Mouse (Mus musculus) lung, embryonic 14.5 days (tissue): ENCODE results near the gene Tmem161b. TPM values are rescaled to one million over a fixed set of nuclear protein-coding genes. Genes with fewer than 3 reads are reported as not detected.
"Not testable (repeated sequence)": the region's sequence is repeated elsewhere in the genome, so short reads cannot be mapped to it uniquely, and the experiment has no call there.

ENCODE experiments used
- ATAC-seq: fragments of 200-750 bp; cut with Nextera tagmentation; 2 replicates; pipeline ENCODE4 v1.8.0; 2017; ENCODE audit warnings: mild to moderate bottlenecking, moderate TSS enrichment, moderate library complexity; ENCODE audit not compliant: insufficient read depth
- DNase-seq: peaks from one replicate; pipeline ENCODE4 v3.0.0-alpha.2; 2015
- H3K27ac ChIP-seq: fragments of 300-500 bp; sonication (generic); 2 replicates; pipeline ENCODE4 v1.5.1; 2014; ENCODE audit warnings: low read depth, mild to moderate bottlenecking, moderate library complexity
- H3K27me3 ChIP-seq: fragments of 300-500 bp; sonication (generic); 2 replicates; pipeline ENCODE4 v1.6.1; 2014; ENCODE audit warnings: low read length, control low read depth; ENCODE audit not compliant: insufficient read depth
- H3K36me3 ChIP-seq: fragments of 300-500 bp; sonication (generic); 2 replicates; pipeline ENCODE4 v1.6.1; 2014; ENCODE audit warnings: control low read depth; ENCODE audit not compliant: insufficient read depth
- H3K4me1 ChIP-seq: fragments of 300-500 bp; sonication (generic); 2 replicates; pipeline ENCODE4 v1.6.1; 2014; ENCODE audit warnings: antibody characterized with exemption, control low read depth; ENCODE audit not compliant: insufficient read depth
- H3K4me2 ChIP-seq: fragments of 300-500 bp; sonication (generic); 2 replicates; pipeline ENCODE4 v1.6.1; 2014; ENCODE audit warnings: mild to moderate bottlenecking
- H3K4me3 ChIP-seq: fragments of 300-500 bp; sonication (generic); 2 replicates; pipeline ENCODE4 v1.5.1; 2014; ENCODE audit warnings: low read depth, low read length
- H3K9ac ChIP-seq: fragments of 300-500 bp; sonication (generic); 2 replicates; pipeline ENCODE4 v1.6.1; 2014
- H3K9me3 ChIP-seq: fragments of 300-500 bp; sonication (generic); 2 replicates; pipeline ENCODE4 v1.6.1; 2016; ENCODE audit warnings: low read depth, low read length, control low read depth
- CTCF ChIP-seq: IDR thresholded peaks from 2 replicates; pipeline ENCODE4 v1.5.1; 2016; ENCODE audit warnings: antibody characterized with exemption, low read depth
- WGBS: fragments of 180-500 bp; shearing (Covaris S2); extraction: QIAGEN DNeasy Blood & Tissue Kit; methylation state at CpG from one replicate; pipeline ENCODE4 v1.1.7; 2014; 5-methylcytosine and 5-hydroxymethylcytosine counted together
- polyA plus RNA-seq: library from polyadenylated mRNA; unstranded; fragments of >200 nt; fragmentation: Nextera tagmentation; extraction: Ambion mirVana; gene quantifications from 2 replicates; pipeline ENCODE4 v1.2.1, GENCODE M21; 2014

Gene Tmem161b
- 14.1 and 15.5 TPM in 2 replicates for polyA plus RNA-seq

DNA sequence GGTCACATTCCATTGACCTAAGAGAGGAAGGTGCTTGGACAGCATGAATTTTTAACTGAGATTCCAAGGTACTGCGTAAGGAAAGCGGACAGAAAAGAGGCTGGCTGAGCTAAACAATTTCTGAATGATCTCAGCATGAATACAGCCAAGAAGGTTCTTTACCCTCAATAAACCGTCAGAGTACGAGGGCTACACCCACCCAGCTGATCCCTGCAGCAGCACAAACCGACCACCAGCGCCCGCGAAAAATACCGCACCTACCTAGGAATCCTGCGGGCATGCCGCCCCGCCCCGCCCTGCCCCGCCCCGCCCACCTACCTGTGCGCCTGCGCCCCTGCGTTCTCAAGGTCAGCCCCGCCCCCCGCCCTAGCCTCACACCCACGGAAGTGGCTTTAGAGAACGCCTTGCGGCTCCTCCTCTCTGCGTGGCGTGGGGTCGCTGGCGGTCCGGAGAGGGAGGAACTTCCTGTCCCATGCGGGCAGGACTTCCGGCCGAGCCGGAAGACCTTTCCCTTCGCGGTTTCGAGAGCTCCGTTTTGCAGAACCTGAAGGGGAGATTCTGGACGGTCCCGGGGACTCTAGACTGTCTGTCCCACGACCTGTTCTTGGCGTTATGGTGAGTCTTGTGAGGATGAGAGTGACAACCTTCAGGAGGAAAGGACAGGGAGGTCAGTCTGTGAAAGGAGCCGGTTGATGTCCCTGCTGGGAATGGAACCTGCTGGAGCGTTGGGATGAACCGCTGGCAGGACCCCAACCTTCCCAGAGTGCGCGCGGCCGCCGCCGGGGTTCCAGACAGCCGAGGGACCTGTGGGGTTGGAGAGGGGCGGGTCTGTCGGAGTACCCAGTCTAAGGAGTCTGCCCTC, at the start of gene Tmem161b:
TSS of gene Tmem161b (plus strand) at position 477 of the 862 bp plus-strand sequence.
- Histone ChIP-seq H3K27me3 (no peaks in the 10 kb centered on the region), H3K9me3 (no peaks in the 10 kb centered on the region), H3K4me3 (peak within 1 kb of the TSS; percentile 78), H3K4me2 (peak within 1 kb of the TSS; percentile 79), H3K36me3 (no peaks in the 10 kb centered on the region), H3K4me1 (peaks cover 4% of the 10 kb centered on the region; the same call in 1 of the 2 replicates), H3K9ac (peak within 1 kb of the TSS; percentile 84), H3K27ac (peak within 1 kb of the TSS; percentile 70; the same call in 1 of the 2 replicates)
- under 1% methylated on average over 50 of the region's 52 CpGs for WGBS
- DNase-seq (peak; percentile 93), ATAC-seq (peak; percentile 100)
- peak; percentile 32 for TF ChIP-seq CTCF

DNA sequence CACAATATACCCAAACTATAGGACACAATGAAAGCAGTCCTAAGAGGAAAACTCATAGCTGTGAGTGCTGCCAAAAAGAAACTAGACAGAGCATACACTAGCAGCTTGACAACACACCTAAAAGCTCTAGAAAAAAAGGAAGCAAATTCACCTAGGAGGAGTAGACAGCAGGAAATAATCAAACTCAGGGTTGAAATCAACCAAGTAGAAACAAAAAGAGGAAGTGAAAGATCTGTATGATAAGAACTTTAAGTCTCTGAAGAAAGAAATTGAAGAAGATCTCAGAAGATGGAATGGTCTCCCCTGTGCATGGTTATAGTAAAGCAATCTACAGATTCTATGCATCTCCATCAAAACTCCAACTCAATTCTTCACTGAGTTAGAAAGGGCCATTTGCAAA, 36.3 kb upstream of the Tmem161b start:
- H3K36me3 ChIP-seq, H3K9ac ChIP-seq, H3K4me3 ChIP-seq, H3K9me3 ChIP-seq, H3K4me1 ChIP-seq, H3K4me2 ChIP-seq, H3K27ac ChIP-seq, H3K27me3 ChIP-seq, ATAC-seq, DNase-seq: not testable (repeated sequence)

GRCm38 (mm10) chr13:84192723-84193122, 29.4 kb upstream of the Tmem161b start:
- H3K36me3 ChIP-seq = no peaks in the 10 kb centered on the region
- no peaks in the 10 kb centered on the region for H3K27me3 ChIP-seq
- no peak overlapping the region for H3K4me3 ChIP-seq
- H3K9me3 ChIP-seq = no peaks in the 10 kb centered on the region
- no peak for TF ChIP-seq CTCF
- no peak overlapping the region for H3K9ac ChIP-seq
- no peaks in the 10 kb centered on the region for H3K4me1 ChIP-seq
- no peak overlapping the region for H3K4me2 ChIP-seq
- H3K27ac ChIP-seq = no peak overlapping the region
- ATAC-seq (no peak), DNase-seq (no peak)
- WGBS = 75% methylated on average over 3 of the region's 3 CpGs

- Histone ChIP-seq H3K27ac (peak overlapping the region; percentile 70; the same call in 1 of the 2 replicates), H3K4me1 (peaks cover 4% of the 10 kb centered on the region; the same call in 1 of the 2 replicates), H3K9ac (peak overlapping the region; percentile 84), H3K9me3 (no peaks in the 10 kb centered on the region), H3K4me3 (peak overlapping the region; percentile 78), H3K27me3 (no peaks in the 10 kb centered on the region), H3K36me3 (no peaks in the 10 kb centered on the region), H3K4me2 (peak overlapping the region; percentile 79)
- 4% methylated on average over 10 of the region's 10 CpGs for WGBS
- no peak for TF ChIP-seq CTCF
- ATAC-seq (no peak), DNase-seq (no peak)
Measured at GRCm38 (mm10) chr13:84222682-84222992, 541 bp downstream of the Tmem161b start.

DNA sequence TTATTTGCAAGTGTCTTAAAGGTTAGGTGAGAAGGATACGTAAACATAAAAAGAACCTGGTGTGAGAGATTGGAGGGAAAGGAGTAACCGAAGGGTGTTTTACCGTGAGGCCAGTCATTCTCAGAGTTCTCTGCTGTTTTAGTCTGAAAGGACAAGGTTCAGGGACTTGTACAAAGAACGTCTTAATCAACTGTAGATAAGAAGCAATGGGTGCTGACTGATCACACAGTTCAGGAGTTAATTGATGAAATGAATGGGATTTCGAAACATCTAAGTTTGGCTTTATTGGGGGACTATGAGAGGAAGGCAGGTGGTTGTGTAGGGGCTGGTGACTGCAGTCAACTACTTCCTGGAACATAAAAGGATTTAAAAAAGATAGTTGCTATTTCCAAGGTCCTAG, 922 bp downstream of the Tmem161b start:
- DNase-seq (no peak), ATAC-seq (no peak)
- WGBS = 36% methylated on average over 5 of the region's 5 CpGs
- Histone ChIP-seq H3K36me3 (no peaks in the 10 kb centered on the region), H3K4me1 (peaks cover 4% of the 10 kb centered on the region; the same call in 1 of the 2 replicates), H3K4me2 (peak overlapping the region; percentile 79), H3K27me3 (no peaks in the 10 kb centered on the region), H3K9me3 (no peaks in the 10 kb centered on the region), H3K27ac (no peak overlapping the region), H3K9ac (peak overlapping the region; percentile 84), H3K4me3 (peak overlapping the region; percentile 78)
- no peak for TF ChIP-seq CTCF

- ATAC-seq (no peak), DNase-seq (no peak)
- Histone ChIP-seq H3K4me1 (no peaks in the 10 kb centered on the region), H3K9ac (no peak overlapping the region), H3K27me3 (no peaks in the 10 kb centered on the region), H3K4me3 (no peak overlapping the region), H3K27ac (no peak overlapping the region), H3K36me3 (no peaks in the 10 kb centered on the region), H3K9me3 (peaks cover 21% of the 10 kb centered on the region), H3K4me2 (no peak overlapping the region)
- TF ChIP-seq CTCF = no peak
- WGBS = 68% methylated on average over 2 of the region's 2 CpGs
Measured at GRCm38 (mm10) chr13:84234019-84234418, 11.9 kb downstream of the Tmem161b start.

DNA sequence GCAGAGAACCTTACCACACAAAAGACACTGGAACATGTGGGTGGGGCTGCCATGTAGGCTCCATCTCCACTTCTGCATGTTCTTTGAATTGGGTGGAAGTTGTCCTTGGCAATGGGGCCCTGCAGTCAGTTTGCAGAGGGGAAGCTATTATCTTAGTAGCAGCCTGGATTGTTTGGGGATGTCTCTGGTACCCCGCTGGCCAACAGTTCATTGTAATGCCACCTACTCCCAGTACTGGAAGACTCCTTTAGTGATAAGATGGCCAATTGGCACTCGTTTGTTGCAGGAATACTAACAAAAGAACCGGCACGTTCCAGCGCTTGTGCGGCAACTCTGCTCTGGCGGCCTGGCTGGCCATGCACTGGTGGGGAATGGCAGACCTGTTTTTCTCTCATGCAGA, 14.7 kb downstream of the Tmem161b start:
- ATAC-seq = no peak
- no peak overlapping the region for H3K27ac ChIP-seq
- H3K36me3 ChIP-seq = no peaks in the 10 kb centered on the region
- no peak overlapping the region for H3K9ac ChIP-seq
- no peaks in the 10 kb centered on the region for H3K27me3 ChIP-seq
- no peak overlapping the region for H3K4me2 ChIP-seq
- no peak for DNase-seq
- TF ChIP-seq CTCF = no peak
- H3K9me3 ChIP-seq = peaks cover 21% of the 10 kb centered on the region
- no peaks in the 10 kb centered on the region for H3K4me1 ChIP-seq
- no peak overlapping the region for H3K4me3 ChIP-seq
- 94% methylated on average over 7 of the region's 7 CpGs for WGBS
